Mouse (Mus musculus) ES-Bruce4 (cell line): ENCODE data around the gene Eml2. TPM values are rescaled to one million over a fixed set of nuclear protein-coding genes. Genes with fewer than 3 reads are reported as not detected.
A peak's percentile ranks its signal among the peaks of the same experiment; 100 is the strongest.

ENCODE experiments used
- H3K27ac ChIP-seq: 2 replicates; pipeline ENCODE4 v1.5.1; 2012; ENCODE audit warnings: low read length, inconsistent platforms; ENCODE audit not compliant: insufficient read depth
- H3K27me3 ChIP-seq: 2 replicates; pipeline ENCODE4 v1.6.1; 2012; ENCODE audit warnings: mild to moderate bottlenecking, low read length, inconsistent platforms; ENCODE audit not compliant: control insufficient read depth, poor library complexity, insufficient read depth, severe bottlenecking
- H3K36me3 ChIP-seq: 2 replicates; pipeline ENCODE4 v1.6.1; 2012; ENCODE audit warnings: inconsistent platforms, mild to moderate bottlenecking, low read length, moderate library complexity; ENCODE audit not compliant: control insufficient read depth, poor library complexity, insufficient read depth, severe bottlenecking
- H3K4me1 ChIP-seq: one replicate; pipeline ENCODE4 v1.8.1; 2011; ENCODE audit warnings: low read length; ENCODE audit not compliant: control insufficient read depth, insufficient read depth
- H3K4me3 ChIP-seq: 2 replicates; pipeline ENCODE4 v1.5.1; 2011; ENCODE audit warnings: low read depth, mild to moderate bottlenecking, low read length
- H3K9ac ChIP-seq: 2 replicates; pipeline ENCODE4 v1.6.1; 2012; ENCODE audit warnings: low read depth, mild to moderate bottlenecking, inconsistent platforms; ENCODE audit not compliant: poor library complexity, severe bottlenecking
- H3K9me3 ChIP-seq: replicated peaks from 2 replicates; pipeline ENCODE4 v1.6.1; 2012; ENCODE audit warnings: mild to moderate bottlenecking, low read length, inconsistent platforms; ENCODE audit not compliant: control insufficient read depth, poor library complexity, insufficient read depth, severe bottlenecking
- CTCF ChIP-seq: IDR thresholded peaks from one replicate; pipeline ENCODE4 v1.8.1; 2011; ENCODE audit warnings: low read depth, low read length
- EP300 ChIP-seq: IDR thresholded peaks from 2 replicates; pipeline ENCODE4 v1.6.1; 2011; ENCODE audit warnings: low read depth, low read length; ENCODE audit not compliant: insufficient read depth
- POLR2A ChIP-seq: IDR thresholded peaks from one replicate; pipeline ENCODE4 v1.8.1; 2011; ENCODE audit warnings: low read length; ENCODE audit not compliant: insufficient read depth
- polyA plus RNA-seq: library from polyadenylated mRNA; stranded (reverse); fragments of >200 nt; gene quantifications from 2 replicates; pipeline ENCODE4 v1.2.4, GENCODE M21; 2011; ENCODE audit warnings: low read depth; ENCODE audit not compliant: missing spikeins, insufficient read depth, insufficient read length

Gene Eml2
- polyA plus RNA-seq, 1 experiment = 64.4 TPM

DNA sequence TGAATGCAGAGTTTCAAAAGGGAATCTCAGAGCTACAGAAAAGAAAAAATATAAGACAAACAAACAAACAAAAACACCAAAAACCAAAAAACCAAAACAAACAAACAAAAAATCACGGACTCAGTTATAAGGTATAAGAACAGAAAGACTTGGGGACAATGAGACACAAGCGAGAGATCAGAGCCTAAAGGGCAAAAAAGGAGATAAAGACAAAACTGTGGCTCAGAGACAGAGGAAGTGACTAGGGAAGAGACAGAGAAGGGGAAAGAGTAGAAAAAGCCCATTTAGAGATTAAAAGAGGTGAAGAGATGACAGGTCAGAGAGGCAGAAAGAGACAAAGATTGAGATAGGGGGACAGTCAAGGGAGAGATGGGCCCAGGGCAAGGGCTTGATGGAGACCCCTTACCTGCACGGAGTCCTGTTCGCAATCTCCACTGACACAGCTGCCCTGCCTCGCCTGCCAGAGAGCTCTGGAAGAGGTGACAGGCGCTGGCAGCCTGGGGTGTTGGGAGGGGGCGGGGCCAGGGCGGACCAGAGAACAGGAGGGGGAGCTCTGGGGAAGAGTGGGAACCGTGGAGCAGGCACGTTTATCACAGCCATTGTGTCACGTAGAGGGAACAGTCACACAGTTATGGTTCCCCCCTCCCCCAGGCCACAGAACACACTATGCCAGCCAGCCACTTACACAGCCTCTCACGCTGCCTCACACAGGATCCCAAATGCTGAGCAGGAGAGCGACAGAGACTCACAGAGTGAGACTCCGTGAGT is 10.4 kb upstream of the Eml2 start, which contains the start of gene Gipr:
Gipr (minus strand) TSS at position 472 of the 768 bp plus-strand sequence.
- Histone ChIP-seq H3K36me3 (no peaks in the 10 kb centered on the region), H3K9ac (no peak within 1 kb of the TSS), H3K4me1 (peaks cover 2% of the 10 kb centered on the region), H3K27ac (no peak within 1 kb of the TSS), H3K9me3 (no peaks in the 10 kb centered on the region), H3K27me3 (no peaks in the 10 kb centered on the region), H3K4me3 (peak within 1 kb of the TSS; percentile 40)
- TF ChIP-seq CTCF (no peak), POLR2A (no peak), EP300 (no peak)

- no peak overlapping the region for H3K9ac ChIP-seq
- H3K27ac ChIP-seq = no peak overlapping the region
- peaks cover 2% of the 10 kb centered on the region for H3K4me1 ChIP-seq
- no peak overlapping the region for H3K4me3 ChIP-seq
- no peaks in the 10 kb centered on the region for H3K27me3 ChIP-seq
- TF ChIP-seq POLR2A = no peak
- TF ChIP-seq CTCF = peak; percentile 50
- TF ChIP-seq EP300 = no peak
- no peaks in the 10 kb centered on the region for H3K36me3 ChIP-seq
- no peaks in the 10 kb centered on the region for H3K9me3 ChIP-seq
These were observed 9.2 kb upstream of the Eml2 start for GRCm38 (mm10) chr7:19166990-19167389.

DNA sequence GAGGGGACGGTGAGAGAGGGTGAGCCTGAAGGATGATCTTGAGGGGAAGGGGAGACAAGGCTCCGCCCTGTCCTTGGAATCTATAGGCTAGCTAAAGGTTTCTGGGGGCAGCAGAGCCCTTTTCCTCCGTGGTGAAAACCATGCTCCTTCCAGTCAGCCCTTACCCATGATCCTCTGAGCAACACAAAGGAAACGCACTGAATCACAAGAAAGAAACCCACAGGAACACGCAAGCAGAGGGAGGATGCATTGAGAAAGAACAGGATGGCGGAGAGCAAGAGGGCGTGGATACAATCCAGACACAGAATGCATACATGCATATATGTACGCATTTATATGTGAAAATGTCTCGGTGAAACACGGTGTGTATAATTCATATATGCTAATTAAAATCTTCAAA is 6.7 kb upstream of the Eml2 start:
- Histone ChIP-seq H3K36me3 (no peaks in the 10 kb centered on the region), H3K27ac (no peak overlapping the region), H3K27me3 (no peaks in the 10 kb centered on the region), H3K4me3 (no peak overlapping the region), H3K9ac (no peak overlapping the region), H3K4me1 (peaks cover 3% of the 10 kb centered on the region), H3K9me3 (no peaks in the 10 kb centered on the region)
- no peak for TF ChIP-seq EP300
- TF ChIP-seq POLR2A = no peak

GRCm38 (mm10) chr7:19170142-19170541 is 6.1 kb upstream of the Eml2 start:
- no peaks in the 10 kb centered on the region for H3K36me3 ChIP-seq
- H3K27ac ChIP-seq = no peak overlapping the region
- H3K4me1 ChIP-seq = peaks cover 3% of the 10 kb centered on the region
- H3K27me3 ChIP-seq = no peaks in the 10 kb centered on the region
- H3K4me3 ChIP-seq = no peak overlapping the region
- TF ChIP-seq CTCF (no peak), EP300 (no peak), POLR2A (no peak)
- H3K9me3 ChIP-seq = no peaks in the 10 kb centered on the region
- H3K9ac ChIP-seq = no peak overlapping the region

- Histone ChIP-seq H3K4me3 (no peak overlapping the region), H3K9ac (no peak overlapping the region), H3K36me3 (no peaks in the 10 kb centered on the region), H3K27ac (no peak overlapping the region), H3K9me3 (no peaks in the 10 kb centered on the region), H3K4me1 (peaks cover 3% of the 10 kb centered on the region), H3K27me3 (no peaks in the 10 kb centered on the region)
- no peak for TF ChIP-seq CTCF
- TF ChIP-seq POLR2A = no peak
- TF ChIP-seq EP300 = no peak
These were observed 4.4 kb upstream of the Eml2 start for GRCm38 (mm10) chr7:19171831-19172230.

DNA sequence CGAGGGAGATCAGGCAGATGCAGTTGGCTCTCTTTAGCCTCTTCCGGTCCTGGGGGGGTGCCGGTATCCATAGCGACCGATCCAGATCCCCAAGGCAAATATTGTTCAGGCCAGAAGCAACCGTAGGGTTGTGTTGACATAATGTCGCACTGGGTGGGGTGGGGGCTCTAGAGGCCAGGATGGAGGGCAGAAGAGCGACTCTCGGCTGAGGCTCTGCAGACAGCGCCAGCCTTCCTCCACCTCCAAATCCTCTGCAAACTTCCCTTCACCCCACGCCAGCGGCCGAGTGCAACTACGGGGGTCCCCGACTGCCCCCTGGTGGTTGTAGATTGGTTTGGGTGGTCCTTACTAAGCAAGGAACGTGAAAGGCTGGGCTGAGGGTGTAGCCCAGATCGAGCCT is 3.3 kb upstream of the Eml2 start:
- Histone ChIP-seq H3K36me3 (no peaks in the 10 kb centered on the region), H3K9me3 (no peaks in the 10 kb centered on the region), H3K27ac (no peak overlapping the region), H3K27me3 (no peaks in the 10 kb centered on the region), H3K4me1 (peaks cover 3% of the 10 kb centered on the region), H3K4me3 (peak overlapping the region; percentile 36), H3K9ac (no peak overlapping the region)
- no peak for TF ChIP-seq POLR2A
- peak; percentile 77 for TF ChIP-seq CTCF
